Mouse (Mus musculus): ENCODE results near the gene Fgf10. TPM values are rescaled to one million over a fixed set of nuclear protein-coding genes. Genes with fewer than 3 reads are reported as not detected.

The Fgf10 gene
- polyA plus RNA-seq, 1 experiment from 2014 or later: 2.3 TPM

- no peak overlapping the region for H3K4me2 ChIP-seq
- no peaks in the 10 kb centered on the region for H3K4me1 ChIP-seq (replicated peaks)
- no peak overlapping the region for H3K27ac ChIP-seq
- no peak overlapping the region for H3K9ac ChIP-seq
- 86% methylated on average over 2 of the region's 2 CpGs for WGBS
- H3K9me3 ChIP-seq: no peaks in the 10 kb centered on the region
- H3K27me3 ChIP-seq: no peaks in the 10 kb centered on the region
- ATAC-seq (ENCODE audit: low FRiP score): no peak
- H3K36me3 ChIP-seq: no peaks in the 10 kb centered on the region
- H3K4me3 ChIP-seq: no peak overlapping the region
Measured at GRCm38 (mm10) chr13:118739854-118740411, 70.3 kb downstream of the Fgf10 start.

- no peak for ATAC-seq (ENCODE audit: low FRiP score)
- no peaks in the 10 kb centered on the region for H3K4me1 ChIP-seq (replicated peaks)
- H3K9ac ChIP-seq: no peak overlapping the region
- 90% methylated on average over 4 of the region's 4 CpGs for WGBS
- no peak overlapping the region for H3K4me2 ChIP-seq
- H3K4me3 ChIP-seq: no peak overlapping the region
- no peaks in the 10 kb centered on the region for H3K27me3 ChIP-seq
- H3K27ac ChIP-seq: no peak overlapping the region
- no peaks in the 10 kb centered on the region for H3K9me3 ChIP-seq
- no peaks in the 10 kb centered on the region for H3K36me3 ChIP-seq
Measured at GRCm38 (mm10) chr13:118742788-118743187, 73.2 kb downstream of the Fgf10 start.

- WGBS: 91% methylated on average over 7 of the region's 7 CpGs
- H3K36me3 ChIP-seq: no peaks in the 10 kb centered on the region
- H3K27ac ChIP-seq: no peak overlapping the region
- no peaks in the 10 kb centered on the region for H3K27me3 ChIP-seq
- no peak overlapping the region for H3K4me2 ChIP-seq
- no peak for ATAC-seq (ENCODE audit: low FRiP score)
- H3K4me3 ChIP-seq: no peak overlapping the region
- no peak overlapping the region for H3K9ac ChIP-seq
- no peaks in the 10 kb centered on the region for H3K4me1 ChIP-seq (replicated peaks)
- H3K9me3 ChIP-seq: no peaks in the 10 kb centered on the region
Measured at GRCm38 (mm10) chr13:118744806-118745205, 75.2 kb downstream of the Fgf10 start.

GRCm38 (mm10) chr13:118746427-118746826 is 76.8 kb downstream of the Fgf10 start:
- no peaks in the 10 kb centered on the region for H3K9me3 ChIP-seq
- no peak overlapping the region for H3K4me3 ChIP-seq
- ATAC-seq (ENCODE audit: low FRiP score): no peak
- no peaks in the 10 kb centered on the region for H3K36me3 ChIP-seq
- H3K27me3 ChIP-seq: no peaks in the 10 kb centered on the region
- no peak overlapping the region for H3K27ac ChIP-seq
- H3K4me2 ChIP-seq: no peak overlapping the region
- no peaks in the 10 kb centered on the region for H3K4me1 ChIP-seq (replicated peaks)
- H3K9ac ChIP-seq: no peak overlapping the region
- 81% methylated on average over 4 of the region's 4 CpGs for WGBS

GRCm38 (mm10) chr13:118754024-118754423 is 84.4 kb downstream of the Fgf10 start:
- Histone ChIP-seq H3K9ac (no peak overlapping the region), H3K4me3 (no peak overlapping the region), H3K27me3 (no peaks in the 10 kb centered on the region), H3K9me3 (no peaks in the 10 kb centered on the region), H3K4me1 (replicated peaks) (no peaks in the 10 kb centered on the region), H3K36me3 (no peaks in the 10 kb centered on the region), H3K27ac (no peak overlapping the region), H3K4me2 (no peak overlapping the region)
- no peak for ATAC-seq (ENCODE audit: low FRiP score)
- 90% methylated on average over 4 of the region's 4 CpGs for WGBS

GRCm38 (mm10) chr13:118759021-118759420 is 89.4 kb downstream of the Fgf10 start:
- no peaks in the 10 kb centered on the region for H3K36me3 ChIP-seq

GRCm38 (mm10) chr13:118762982-118763381 is 93.4 kb downstream of the Fgf10 start:
- Histone ChIP-seq H3K27me3 (no peaks in the 10 kb centered on the region), H3K4me3 (no peak overlapping the region), H3K27ac (no peak overlapping the region), H3K9ac (no peak overlapping the region), H3K9me3 (no peaks in the 10 kb centered on the region), H3K36me3 (no peaks in the 10 kb centered on the region), H3K4me1 (replicated peaks) (no peaks in the 10 kb centered on the region), H3K4me2 (no peak overlapping the region)
- WGBS: 97% methylated on average over 2 of the region's 2 CpGs
- no peak for ATAC-seq (ENCODE audit: low FRiP score)

More at GRCm38 (mm10) chr13:118759021-118759420, 89.4 kb downstream of the Fgf10 start:
- H3K27me3 ChIP-seq: no peaks in the 10 kb centered on the region
- H3K27ac ChIP-seq: no peak overlapping the region
- H3K4me1 ChIP-seq (replicated peaks): no peaks in the 10 kb centered on the region
- 12% methylated on average over 2 of the region's 2 CpGs for WGBS
- no peak overlapping the region for H3K9ac ChIP-seq
- H3K4me2 ChIP-seq: no peak overlapping the region
- ATAC-seq (ENCODE audit: low FRiP score): no peak
- no peak overlapping the region for H3K4me3 ChIP-seq
- no peaks in the 10 kb centered on the region for H3K9me3 ChIP-seq

- ATAC-seq (ENCODE audit: low FRiP score): no peak
- Histone ChIP-seq H3K36me3 (no peaks in the 10 kb centered on the region), H3K27me3 (no peaks in the 10 kb centered on the region), H3K27ac (no peak overlapping the region), H3K4me2 (no peak overlapping the region), H3K9ac (no peak overlapping the region), H3K4me1 (replicated peaks) (no peaks in the 10 kb centered on the region), H3K9me3 (no peaks in the 10 kb centered on the region), H3K4me3 (no peak overlapping the region)
Measured at GRCm38 (mm10) chr13:118772188-118772587, 102.6 kb downstream of the Fgf10 start.

GRCm38 (mm10) chr13:118775148-118775547 is 105.6 kb downstream of the Fgf10 start:
- H3K27ac ChIP-seq: no peak overlapping the region
- no peaks in the 10 kb centered on the region for H3K27me3 ChIP-seq
- H3K4me2 ChIP-seq: no peak overlapping the region
- H3K4me3 ChIP-seq: no peak overlapping the region
- H3K9me3 ChIP-seq: no peaks in the 10 kb centered on the region
- no peak for ATAC-seq (ENCODE audit: low FRiP score)
- no peaks in the 10 kb centered on the region for H3K36me3 ChIP-seq
- WGBS: 60% methylated on average over 1 of the region's 1 CpGs
- H3K4me1 ChIP-seq (replicated peaks): no peaks in the 10 kb centered on the region
- H3K9ac ChIP-seq: no peak overlapping the region

GRCm38 (mm10) chr13:118779161-118779560 is 109.6 kb downstream of the Fgf10 start:
- H3K9ac ChIP-seq: no peak overlapping the region
- H3K36me3 ChIP-seq: no peaks in the 10 kb centered on the region
- no peak for ATAC-seq (ENCODE audit: low FRiP score)
- no peaks in the 10 kb centered on the region for H3K4me1 ChIP-seq (replicated peaks)
- no peaks in the 10 kb centered on the region for H3K9me3 ChIP-seq
- no peak overlapping the region for H3K27ac ChIP-seq
- H3K4me2 ChIP-seq: no peak overlapping the region
- no peaks in the 10 kb centered on the region for H3K27me3 ChIP-seq
- H3K4me3 ChIP-seq: no peak overlapping the region
- WGBS: 90% methylated on average over 2 of the region's 2 CpGs

- no peak overlapping the region for H3K4me3 ChIP-seq
- no peak overlapping the region for H3K4me2 ChIP-seq
- no peak for ATAC-seq (ENCODE audit: low FRiP score)
- 76% methylated on average over 4 of the region's 4 CpGs for WGBS
- no peaks in the 10 kb centered on the region for H3K9me3 ChIP-seq
- no peak overlapping the region for H3K27ac ChIP-seq
- no peaks in the 10 kb centered on the region for H3K4me1 ChIP-seq (replicated peaks)
- H3K27me3 ChIP-seq: no peaks in the 10 kb centered on the region
- H3K36me3 ChIP-seq: no peaks in the 10 kb centered on the region
- no peak overlapping the region for H3K9ac ChIP-seq
Measured at GRCm38 (mm10) chr13:118791753-118792152, 122.2 kb downstream of the Fgf10 start.

- no peaks in the 10 kb centered on the region for H3K27me3 ChIP-seq
- no peaks in the 10 kb centered on the region for H3K4me1 ChIP-seq (replicated peaks)
- H3K9ac ChIP-seq: no peak overlapping the region
- H3K4me2 ChIP-seq: no peak overlapping the region
- WGBS: 49% methylated on average over 4 of the region's 4 CpGs
- H3K36me3 ChIP-seq: no peaks in the 10 kb centered on the region
- no peak overlapping the region for H3K27ac ChIP-seq
- H3K4me3 ChIP-seq: no peak overlapping the region
- no peaks in the 10 kb centered on the region for H3K9me3 ChIP-seq
- no peak for ATAC-seq (ENCODE audit: low FRiP score)
Measured at GRCm38 (mm10) chr13:118792198-118792597, 122.6 kb downstream of the Fgf10 start.

GRCm38 (mm10) chr13:118800176-118800575 is 130.6 kb downstream of the Fgf10 start:
- no peaks in the 10 kb centered on the region for H3K36me3 ChIP-seq
- no peak overlapping the region for H3K27ac ChIP-seq
- no peaks in the 10 kb centered on the region for H3K27me3 ChIP-seq
- no peak overlapping the region for H3K9ac ChIP-seq
- no peak for ATAC-seq (ENCODE audit: low FRiP score)
- no peak overlapping the region for H3K4me2 ChIP-seq
- WGBS: 95% methylated on average over 4 of the region's 4 CpGs
- H3K4me1 ChIP-seq (replicated peaks): no peaks in the 10 kb centered on the region
- no peak overlapping the region for H3K4me3 ChIP-seq
- H3K9me3 ChIP-seq: no peaks in the 10 kb centered on the region

Measured in hindbrain, embryonic 13.5 days (tissue).